Mouse (Mus musculus): ENCODE data around the gene Camkmt.

- TF ChIP-seq POLR2A (IDR thresholded peaks at IDR 0.05; ENCODE audit: control insufficient read depth, low read depth, low read length): no peak
- TF ChIP-seq CTCF (IDR thresholded peaks at IDR 0.05; ENCODE audit: control insufficient read depth, insufficient read depth, insufficient replicate concordance, low read depth, low read length): no peak
These were observed 405.5 kb downstream of the Camkmt start for GRCm38 (mm10) chr17:85495871-85496270.
